Comparison of ENCODE assay signal across 8 mouse cellular contexts in the genomic region with DNA sequence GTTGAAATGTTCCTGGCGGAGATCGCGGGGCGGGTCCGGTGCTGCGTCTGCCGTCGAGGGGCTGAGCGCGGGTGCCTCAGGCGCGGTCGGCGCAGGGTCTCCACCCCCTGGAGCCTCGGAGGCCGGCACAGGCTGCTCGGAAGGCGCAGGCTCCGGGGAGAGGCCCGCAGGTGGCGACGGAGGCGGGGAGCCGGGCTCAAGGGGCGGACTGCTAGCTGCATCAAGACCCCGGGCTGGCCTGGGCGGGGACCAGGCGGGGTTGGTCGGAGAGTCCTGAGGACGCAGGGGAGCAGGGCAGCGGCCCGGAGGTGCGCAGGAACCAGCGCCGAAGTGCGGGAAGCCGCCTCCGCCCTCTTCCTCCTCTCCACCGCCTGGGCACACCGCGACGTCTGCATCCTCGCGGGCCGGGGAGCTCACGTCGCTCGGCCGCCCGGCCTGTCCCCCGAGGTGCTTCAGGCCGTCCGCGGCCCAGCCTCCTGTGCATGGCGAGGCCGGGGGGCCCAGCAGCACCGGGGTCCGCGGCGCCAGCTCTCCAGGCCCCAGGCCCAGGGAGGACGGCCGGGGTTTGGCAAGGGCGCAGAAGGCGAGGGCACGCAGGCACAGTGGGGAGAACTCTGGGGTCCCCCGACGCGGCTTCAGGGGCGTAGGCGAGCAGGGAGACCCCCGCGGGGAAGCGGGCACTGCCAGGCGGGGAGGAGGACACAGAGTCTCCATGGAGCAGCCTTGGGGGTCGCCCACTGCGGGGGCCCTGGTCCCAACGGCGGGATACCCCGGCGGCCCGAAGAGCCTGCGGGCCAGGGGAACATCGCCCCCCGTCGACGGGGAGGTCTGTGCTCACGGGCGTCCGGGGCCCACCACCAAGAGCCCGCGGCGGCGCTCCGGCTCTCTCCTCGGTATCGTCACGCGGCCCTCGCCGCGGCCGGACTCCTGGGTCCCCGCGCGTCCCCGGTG. TPM values are rescaled to one million over a fixed set of nuclear protein-coding genes. Genes with fewer than 3 reads are reported as not detected.
DNase-seq lines count a peak whose midpoint lies in the region; ATAC-seq and TF ChIP-seq lines count a peak whose summit lies in the region.

No protein-coding gene starts in this region.

- no peaks in the 10 kb centered on the region for H3K9me3 ChIP-seq in heart, embryonic 13.5 days
- H3K9me3 ChIP-seq in limb, embryonic 12.5 days, result no peaks in the 10 kb centered on the region

- no peak for ATAC-seq in heart, embryonic 13.5 days (ENCODE audit: extremely low read depth, insufficient number of reproducible peaks, low FRiP score, low TSS enrichment)
- peak; percentile 33; the same call in 1 of the 2 replicates for ATAC-seq in limb, embryonic 12.5 days (ENCODE audit: insufficient number of reproducible peaks, insufficient read depth, low FRiP score, low TSS enrichment, low read depth)
- no peak for ATAC-seq in megakaryocyte progenitor cell, adult 5-6 weeks (replicated peaks; ENCODE audit: poor library complexity)

- no peak for TF ChIP-seq POLR2A in lung, adult 2 months (IDR thresholded peaks at IDR 0.05; ENCODE audit: borderline replicate concordance, extremely low read depth, low read depth, low read length)
- no peak for TF ChIP-seq POLR2A in brain, embryonic 14.5 days (IDR thresholded peaks at IDR 0.05; ENCODE audit: borderline replicate concordance, extremely low read depth, insufficient read depth, insufficient read length, poor library complexity, severe bottlenecking)

- 0 out of 2 replicates have a peak, but pooled peaks cover 4% of the 10 kb centered on the region for H3K4me1 ChIP-seq in lung, adult 2 months (ENCODE audit: control insufficient read depth, insufficient read depth, low read length)
- peaks cover 34% of the 10 kb centered on the region for H3K4me1 ChIP-seq in heart, embryonic 13.5 days
- H3K4me1 ChIP-seq in limb, embryonic 12.5 days (replicated peaks), result peaks cover 43% of the 10 kb centered on the region

- no peak for TF ChIP-seq CTCF in lung, adult 2 months (IDR thresholded peaks at IDR 0.05; ENCODE audit: insufficient read depth, low read length)
- no peak for TF ChIP-seq CTCF in brain, embryonic 14.5 days (IDR thresholded peaks at IDR 0.05; ENCODE audit: borderline replicate concordance, extremely low read depth, insufficient read depth, insufficient read length)

- peak; percentile 28 for DNase-seq in lung, adult 2 months
- no peak for DNase-seq in lung, postnatal 14 days
- DNase-seq in brain, embryonic 14.5 days (ENCODE audit: low read depth), result peak; percentile 26
- DNase-seq in naive thymus-derived CD4-positive, alpha-beta T cell, adult 2 months (ENCODE audit: low read depth), result peak; percentile 63
- DNase-seq in layer of hippocampus, adult 8-10 months (ENCODE audit: low spot score in 2 of 2), result no peak

- peak overlapping the region; percentile 87 for H3K9ac ChIP-seq in heart, embryonic 13.5 days
- H3K9ac ChIP-seq in limb, embryonic 12.5 days (replicated peaks), result peak overlapping the region; percentile 78

- H3K4me3 ChIP-seq in lung, adult 2 months (replicated peaks; ENCODE audit: extremely low read depth, low read depth, low read length), result peak overlapping the region; percentile 49
- H3K4me3 ChIP-seq in heart, embryonic 13.5 days, result peak overlapping the region; percentile 69
- peak overlapping the region; percentile 70 for H3K4me3 ChIP-seq in limb, embryonic 12.5 days (replicated peaks)

- WGBS in lung, adult 2 months, result 1% methylated on average over 103 of the region's 106 CpGs
- under 1% methylated on average over 92 of the region's 106 CpGs for WGBS in heart, embryonic 13.5 days
- WGBS in limb, embryonic 12.5 days, result under 1% methylated on average over 100 of the region's 106 CpGs

- H3K4me2 ChIP-seq in heart, embryonic 13.5 days, result peak overlapping the region; percentile 90
- peak overlapping the region; percentile 83 for H3K4me2 ChIP-seq in limb, embryonic 12.5 days

- H3K36me3 ChIP-seq in heart, embryonic 13.5 days, result no peaks in the 10 kb centered on the region
- no peaks in the 10 kb centered on the region for H3K36me3 ChIP-seq in limb, embryonic 12.5 days

- H3K27me3 ChIP-seq in heart, embryonic 13.5 days (replicated peaks), result peaks cover 85% of the 10 kb centered on the region
- peaks cover 80% of the 10 kb centered on the region for H3K27me3 ChIP-seq in limb, embryonic 12.5 days

- H3K27ac ChIP-seq in heart, embryonic 13.5 days (replicated peaks), result no peak overlapping the region
- H3K27ac ChIP-seq in limb, embryonic 12.5 days, result no peak overlapping the region

RNA-seq across cellular contexts. Expression of a gene that starts 0.7 kb away (rescaled TPM):
- 6.4 and 12.3 TPM in 2 replicates for polyA plus RNA-seq in lung, adult 2 months (2012; rRNA removed)
- polyA plus RNA-seq in brain, embryonic 14.5 days (2012; rRNA removed), result 7.0 and 9.9 TPM in 2 replicates
- polyA plus RNA-seq in heart, embryonic 13.5 days (2015; fragmentation: Nextera tagmentation; extraction: Ambion mirVana), result 1.1 and 1.4 TPM in 2 replicates
- polyA plus RNA-seq in limb, embryonic 12.5 days (2016; fragmentation: Nextera tagmentation; extraction: Ambion mirVana), result 16.4 and 16.9 TPM in 2 replicates
- 3.4 and 4.0 TPM in 2 replicates for total RNA-seq in megakaryocyte progenitor cell, adult 5-6 weeks (2015)
- total RNA-seq in megakaryocyte progenitor cell, adult 5-6 weeks (2017), result 0.62 and 0.91 TPM in 2 replicates
- total RNA-seq in layer of hippocampus, adult 8-10 months (2022), result 10 to 100 TPM; 28.9 to 38.6 (median 33.9) TPM

RNA-seq across cellular contexts. Expression of a gene that starts 34.4 kb away (rescaled TPM):
- polyA plus RNA-seq in lung, adult 2 months (2012; rRNA removed), result 65.9 and 79.6 TPM in 2 replicates
- polyA plus RNA-seq in brain, embryonic 14.5 days (2012; rRNA removed), result 40.8 and 49.6 TPM in 2 replicates
- polyA plus RNA-seq in heart, embryonic 13.5 days (2015; fragmentation: Nextera tagmentation; extraction: Ambion mirVana), result 1.7 and 1.9 TPM in 2 replicates
- polyA plus RNA-seq in limb, embryonic 12.5 days (2016; fragmentation: Nextera tagmentation; extraction: Ambion mirVana), result 2.8 and 2.9 TPM in 2 replicates
- total RNA-seq in megakaryocyte progenitor cell, adult 5-6 weeks (2015), result 3.3 and 4.5 TPM in 2 replicates
- total RNA-seq in megakaryocyte progenitor cell, adult 5-6 weeks (2017), result 5.8 and 7.2 TPM in 2 replicates
- 100 to 1,000 TPM; 110 to 149 (median 126) TPM for total RNA-seq in layer of hippocampus, adult 8-10 months (2022)

RNA-seq across cellular contexts. Expression of a gene that starts 52.9 kb away (rescaled TPM):
- 6.4 and 7.0 TPM in 2 replicates for polyA plus RNA-seq in lung, adult 2 months (2012; rRNA removed)
- polyA plus RNA-seq in brain, embryonic 14.5 days (2012; rRNA removed), result 45.1 and 70.2 TPM in 2 replicates
- polyA plus RNA-seq in heart, embryonic 13.5 days (2015; fragmentation: Nextera tagmentation; extraction: Ambion mirVana), result 0.03 and 0.08 TPM in 2 replicates
- 0.27 and 0.79 TPM in 2 replicates for polyA plus RNA-seq in limb, embryonic 12.5 days (2016; fragmentation: Nextera tagmentation; extraction: Ambion mirVana)
- total RNA-seq in megakaryocyte progenitor cell, adult 5-6 weeks (2015), result 0.02 TPM in 1 of 2 replicates, not detected in the other
- not detected in 2 replicates for total RNA-seq in megakaryocyte progenitor cell, adult 5-6 weeks (2017)
- 100 to 1,000 TPM; 212 to 220 (median 217) TPM for total RNA-seq in layer of hippocampus, adult 8-10 months (2022)

RNA-seq across cellular contexts. Expression of a gene that starts 56.8 kb away (rescaled TPM):
- 26.4 and 34.0 TPM in 2 replicates for polyA plus RNA-seq in lung, adult 2 months (2012; rRNA removed)
- 13.1 and 13.5 TPM in 2 replicates for polyA plus RNA-seq in brain, embryonic 14.5 days (2012; rRNA removed)
- polyA plus RNA-seq in heart, embryonic 13.5 days (2015; fragmentation: Nextera tagmentation; extraction: Ambion mirVana), result 44.1 and 53.7 TPM in 2 replicates
- polyA plus RNA-seq in limb, embryonic 12.5 days (2016; fragmentation: Nextera tagmentation; extraction: Ambion mirVana), result 10.0 and 11.3 TPM in 2 replicates
- 17.4 and 24.9 TPM in 2 replicates for total RNA-seq in megakaryocyte progenitor cell, adult 5-6 weeks (2015)
- total RNA-seq in megakaryocyte progenitor cell, adult 5-6 weeks (2017), result 3.5 and 5.4 TPM in 2 replicates
- 10 to 100 TPM; 45.2 to 60.0 (median 56.7) TPM for total RNA-seq in layer of hippocampus, adult 8-10 months (2022)

Comparison
In these comparisons a context has a peak if more than half of its experiments do, and no peak if none do; other contexts are left out.
1. DNase-seq: peak in lung, adult 2 months (single experiment), brain, embryonic 14.5 days (single experiment) and naive thymus-derived CD4-positive, alpha-beta T cell, adult 2 months (single experiment); none in lung, postnatal 14 days (single experiment) and layer of hippocampus, adult 8-10 months (0 of 2).
2. RNA of a gene that starts 34.4 kb away (polyA plus RNA-seq): 65.9 to 79.6 TPM in lung, adult 2 months and 40.8 to 49.6 TPM in brain, embryonic 14.5 days; 2.8 to 2.9 TPM in limb, embryonic 12.5 days and 1.7 to 1.9 TPM in heart, embryonic 13.5 days; every median in the first group is over 10 times any median in the second.
3. Peak in every context shown above with its lines, with median percentiles within 50 percentile points of each other: H3K4me3 ChIP-seq.